Mouse (Mus musculus) kidney, adult 8-10 months (tissue): ENCODE measurements around the gene Pes1.

Source experiments
- DNase-seq, 2 experiments: peaks; one replicate each; pipeline ENCODE4 v3.0.0; 2022

Gene Pes1

GRCm38 (mm10) chr11:3964416-3965172 is 819 bp downstream of the Pes1 start:
- DNase-seq, result no peak

DNA sequence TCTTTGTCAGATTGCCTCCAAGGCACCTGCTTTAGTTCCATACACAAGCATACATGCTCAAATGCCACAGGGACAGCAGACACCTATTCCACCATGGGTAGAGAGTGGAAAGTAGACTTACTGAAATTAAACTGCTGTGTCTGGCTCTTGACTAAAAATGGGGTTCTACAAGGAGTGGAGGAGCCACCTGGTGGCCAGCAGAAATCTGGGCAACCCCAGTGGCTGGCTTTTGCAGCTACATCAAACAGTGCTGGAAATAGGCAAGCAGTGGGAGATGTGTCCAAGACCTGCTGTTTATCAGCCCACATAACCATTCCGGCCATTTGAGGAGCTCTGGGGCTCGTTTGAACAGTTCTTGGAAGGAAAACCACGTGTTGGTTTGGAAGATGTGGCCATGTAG is 6.1 kb downstream of the Pes1 start:
- DNase-seq, result peak in 1 of 2 experiments; percentile 54

DNA sequence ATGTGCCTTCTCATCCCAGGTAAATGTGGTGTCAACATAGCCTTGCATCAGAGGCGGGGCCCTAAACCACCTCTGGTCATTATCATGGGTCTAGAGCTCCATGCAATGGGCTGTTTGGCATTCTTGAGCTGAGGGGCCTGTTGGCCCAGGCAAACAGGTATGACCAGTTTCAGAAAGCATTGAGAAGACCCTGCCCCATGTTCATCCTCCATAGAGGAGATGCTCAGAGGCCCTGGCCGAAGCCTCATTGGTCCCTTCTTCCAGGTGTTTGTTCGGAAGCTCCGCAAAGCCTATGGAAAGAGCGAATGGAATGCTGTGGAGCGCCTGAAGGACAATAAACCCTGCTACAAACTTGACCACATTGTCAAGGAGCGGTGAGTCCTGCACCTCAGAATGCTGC is 6.6 kb downstream of the Pes1 start:
- no peak for DNase-seq

- DNase-seq, result no peak
Observed at GRCm38 (mm10) chr11:3973081-3973480, 9.3 kb downstream of the Pes1 start.

GRCm38 (mm10) chr11:3974311-3974710 is 10.5 kb downstream of the Pes1 start:
- no peak for DNase-seq

- no peak for DNase-seq
Observed at GRCm38 (mm10) chr11:3976678-3977077, 12.9 kb downstream of the Pes1 start, which contains the start of gene 4930556J24Rik. Gene 4930556J24Rik, minus strand, starts transcription at chr11:3976778.

DNA sequence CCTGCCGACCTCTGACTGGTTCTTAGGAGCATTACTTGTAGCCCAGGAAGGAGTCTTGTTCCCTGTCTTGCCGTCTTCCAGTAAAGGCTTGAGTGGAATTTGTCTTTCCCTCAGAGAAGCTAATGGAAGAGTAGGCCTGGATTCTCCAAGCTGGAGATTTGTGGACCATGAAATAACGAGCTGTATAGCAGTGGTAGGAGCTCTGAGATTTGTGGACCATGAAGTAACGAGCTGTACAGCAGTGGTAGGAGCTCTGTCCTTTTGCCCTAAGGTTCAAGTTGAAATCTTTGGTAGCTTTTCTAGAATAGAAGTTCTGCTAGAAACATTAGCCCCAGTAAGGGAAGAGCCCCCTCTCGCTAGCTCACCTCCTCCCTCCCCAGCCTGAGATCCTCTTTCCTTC is 14.6 kb downstream of the Pes1 start:
- no peak for DNase-seq

DNA sequence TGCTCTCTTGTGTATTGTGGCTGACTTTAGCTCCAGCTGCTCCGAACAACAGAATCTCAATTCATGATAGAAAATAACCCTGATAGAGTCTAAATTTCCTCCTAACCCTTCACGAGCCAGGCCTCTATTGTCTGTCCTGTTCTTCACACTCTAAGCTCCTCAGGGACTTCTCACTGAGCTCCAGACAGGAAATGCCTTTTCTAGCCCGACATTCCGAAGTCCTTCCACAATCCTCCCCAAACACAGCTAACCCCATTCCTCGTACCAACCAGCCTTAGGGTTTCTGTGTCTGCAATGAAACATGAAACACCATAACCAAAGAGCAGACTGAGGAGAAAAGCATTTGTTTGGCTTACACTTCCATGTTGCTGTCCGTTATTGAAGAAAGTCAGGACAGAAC is 17.8 kb downstream of the Pes1 start:
- no peak for DNase-seq

DNA sequence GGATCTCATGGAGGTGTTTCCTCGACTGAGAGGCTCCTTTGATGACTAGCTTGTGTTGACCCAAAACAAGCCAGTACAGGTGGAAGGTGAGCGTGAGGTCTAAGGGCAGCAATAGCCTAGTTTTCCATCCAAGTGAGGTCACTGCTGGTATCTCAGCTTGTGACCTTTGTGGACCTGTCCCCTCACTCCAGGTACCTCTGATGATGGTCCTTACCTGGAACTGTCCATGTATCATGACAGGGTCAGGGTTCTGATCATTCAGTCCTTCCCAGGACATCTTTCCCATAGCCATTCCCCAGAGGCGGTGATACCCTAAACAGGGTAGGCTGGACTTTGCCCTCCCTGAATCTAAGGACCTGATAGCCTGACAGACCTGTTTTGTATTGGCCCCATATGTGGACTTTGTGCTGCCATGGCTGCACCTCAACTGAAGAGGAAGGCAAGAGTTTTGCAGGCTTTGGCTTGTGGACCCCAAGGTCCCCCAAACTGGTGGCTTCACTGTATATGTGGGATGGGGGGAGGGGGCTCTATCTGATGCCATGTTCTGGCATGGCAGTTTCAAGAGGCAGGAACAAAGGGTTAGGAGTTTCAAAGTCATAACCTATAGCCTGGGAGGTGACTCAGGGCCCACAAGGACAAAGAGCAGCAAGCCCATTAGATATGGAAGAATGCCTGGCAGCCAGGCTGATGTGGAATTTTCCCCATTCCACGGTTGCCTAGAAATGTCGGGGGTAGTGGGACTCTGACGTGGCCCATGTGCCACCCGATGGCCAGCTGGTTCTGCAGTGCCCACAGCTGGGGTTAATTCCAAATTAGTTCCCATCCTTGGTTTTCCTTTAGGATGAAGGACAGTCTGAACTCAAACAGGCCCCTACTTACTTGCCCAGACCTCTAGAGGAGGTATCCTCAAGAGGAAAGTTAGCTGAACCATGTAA is 18.8 kb downstream of the Pes1 start:
- peak; percentile 59 to 76 for DNase-seq

GRCm38 (mm10) chr11:3983291-3983862 is 19.6 kb downstream of the Pes1 start, which contains the start of gene Gal3st1:
Gene Gal3st1, plus strand, starts transcription at chr11:3983636.
- peak; percentile 55 to 61 for DNase-seq

GRCm38 (mm10) chr11:3983863-3984745 is 20.3 kb downstream of the Pes1 start:
- peak; percentile 80 to 87 for DNase-seq

- DNase-seq, result peak; percentile 56 to 76
Observed at GRCm38 (mm10) chr11:3989748-3990147, 26.0 kb downstream of the Pes1 start.

- no peak for DNase-seq
Observed at GRCm38 (mm10) chr11:3993132-3993531, 29.4 kb downstream of the Pes1 start.

- DNase-seq, result peak in 1 of 2 experiments; percentile 53
Observed at GRCm38 (mm10) chr11:3993914-3994313, 30.1 kb downstream of the Pes1 start.

GRCm38 (mm10) chr11:3995511-3995910 is 31.7 kb downstream of the Pes1 start:
- DNase-seq, result no peak

DNA sequence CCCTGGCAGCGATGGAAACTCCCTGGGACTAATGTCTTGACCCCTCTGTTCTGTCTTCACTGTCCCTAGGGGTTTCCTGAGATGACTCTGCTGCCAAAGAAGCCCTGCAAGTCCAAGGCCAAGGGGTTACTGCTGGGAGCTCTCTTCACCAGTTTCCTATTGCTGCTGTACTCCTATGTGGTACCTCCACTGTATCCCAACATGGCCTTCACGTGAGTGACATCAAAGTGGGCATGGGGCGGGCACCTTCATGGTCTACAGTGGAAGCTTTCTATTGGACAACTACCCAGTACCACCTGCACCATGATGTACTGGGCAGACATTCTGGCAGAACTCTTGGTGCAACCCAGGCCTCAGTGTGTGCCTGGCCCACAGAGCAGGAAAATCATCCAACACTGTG is 33.1 kb downstream of the Pes1 start:
- no peak for DNase-seq

- DNase-seq, result no peak
Observed at GRCm38 (mm10) chr11:3997978-3998720, 34.4 kb downstream of the Pes1 start.

DNA sequence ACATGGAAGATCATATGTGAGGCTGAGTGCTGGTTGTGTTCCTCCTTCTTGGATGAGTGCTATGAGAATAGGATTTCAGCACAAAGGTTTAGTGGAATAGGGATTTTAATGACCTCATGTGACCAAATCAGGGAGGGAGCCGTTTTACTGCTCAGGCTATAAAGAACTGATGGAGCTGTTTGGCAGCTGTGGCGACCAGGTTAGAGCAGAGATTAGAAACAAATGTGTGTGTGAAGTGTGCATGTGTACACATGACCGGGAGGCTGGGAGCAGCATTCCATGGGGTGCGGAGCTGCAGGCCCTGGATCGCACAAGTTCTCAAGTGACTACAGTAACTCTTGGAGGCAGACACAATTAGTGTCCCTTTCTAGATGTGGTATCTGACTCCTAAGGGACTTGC is 35.8 kb downstream of the Pes1 start:
- no peak for DNase-seq

GRCm38 (mm10) chr11:4001603-4002002 is 37.8 kb downstream of the Pes1 start:
- DNase-seq, result peak; percentile 60 to 79

DNA sequence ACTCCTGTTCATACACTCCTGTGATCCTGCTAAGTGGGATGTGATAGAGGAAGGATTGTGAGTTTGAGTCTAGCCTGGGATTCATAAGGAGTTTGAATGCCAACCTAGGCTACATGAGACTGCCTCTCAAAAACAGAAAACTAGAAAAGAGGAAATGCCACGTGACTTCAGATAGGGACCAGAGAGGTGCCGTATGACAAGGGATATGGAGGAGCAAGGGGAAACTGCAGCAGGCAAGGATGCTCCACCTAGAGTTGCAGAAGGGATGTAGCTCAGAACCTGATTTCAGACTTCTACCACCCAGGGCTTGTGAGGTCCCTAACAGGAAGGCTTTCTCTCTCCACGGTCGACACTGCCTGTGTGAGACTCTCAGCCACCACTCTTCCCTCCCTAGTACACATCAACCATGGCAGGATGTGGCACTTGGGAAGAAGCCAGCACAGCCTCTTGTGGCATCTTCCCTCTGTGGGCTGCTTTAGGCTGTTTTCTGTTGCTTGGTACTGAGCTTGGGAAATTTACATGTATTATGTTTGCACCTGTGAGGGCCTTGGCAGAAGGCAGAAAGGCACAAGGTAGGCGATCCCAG is 41.5 kb downstream of the Pes1 start:
- DNase-seq, result no peak

GRCm38 (mm10) chr11:4006462-4006861 is 42.7 kb downstream of the Pes1 start:
- no peak for DNase-seq
